Mouse (Mus musculus): ENCODE data around the gene Hnrnpl. TPM values are rescaled to one million over a fixed set of nuclear protein-coding genes. Genes with fewer than 3 reads are reported as not detected.

Gene Hnrnpl
- 419 and 433 TPM in 2 replicates for total RNA-seq (2015)
- 342 and 343 TPM in 2 replicates for total RNA-seq (2017)

DNA sequence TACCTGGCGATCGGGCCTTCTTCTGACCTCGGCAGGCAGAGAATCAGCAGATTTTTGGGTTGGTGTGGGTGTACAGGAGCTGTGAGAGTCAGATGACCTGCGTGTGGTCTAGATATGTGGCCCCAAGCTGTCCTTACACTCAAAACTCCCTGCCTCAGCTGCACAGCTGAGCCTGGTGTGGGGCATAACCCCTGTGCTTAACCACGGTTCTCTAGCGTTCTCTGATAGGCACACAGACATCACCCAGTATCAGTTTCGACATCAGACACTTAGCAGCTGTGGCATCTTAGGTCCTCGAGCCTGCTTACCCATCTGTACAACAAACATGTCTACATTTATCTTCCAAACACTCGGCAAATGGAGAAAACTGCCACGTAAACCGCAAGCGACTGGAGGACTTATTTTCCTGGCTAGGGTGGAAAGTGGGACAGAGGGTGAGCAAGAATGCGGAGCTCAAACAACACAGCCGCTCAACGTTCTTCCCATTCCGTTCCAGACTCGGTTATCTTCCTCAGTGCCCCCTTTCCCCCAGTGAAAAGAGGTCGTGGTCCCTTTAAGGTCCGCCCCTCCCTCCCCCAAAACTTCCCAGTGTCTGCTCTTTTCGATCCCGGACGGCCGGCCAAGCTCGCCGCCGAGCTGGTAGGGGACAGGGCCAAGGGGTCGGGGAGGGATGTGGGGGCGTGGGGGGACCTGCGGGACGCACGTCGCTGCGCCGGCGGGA, at the start of gene Hnrnpl:
Gene Hnrnpl, plus strand, starts transcription at position 321 of the 721 bp plus-strand sequence.
- ATAC-seq (replicated peaks; ENCODE audit: poor library complexity) = peak; percentile 8

DNA sequence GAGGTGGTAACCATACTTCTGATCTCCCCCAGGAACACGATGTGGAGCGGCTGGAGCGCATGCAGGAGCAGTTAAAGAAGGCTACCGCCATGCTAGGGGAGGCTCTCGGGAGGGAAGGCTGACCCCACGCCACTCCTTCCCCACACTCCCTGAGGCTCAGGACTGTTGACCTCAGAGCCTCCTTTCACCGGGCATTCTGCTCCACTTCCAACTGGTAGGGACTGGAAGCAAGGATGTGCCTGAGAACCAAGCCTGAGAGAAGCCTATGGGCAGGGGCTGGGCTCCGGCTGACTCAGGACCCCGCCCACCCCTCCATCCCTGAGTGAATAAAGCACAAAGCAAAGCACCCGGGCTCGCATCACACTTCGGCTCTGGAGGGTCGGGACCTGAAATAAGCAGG, 49.7 kb upstream of the Hnrnpl start:
- ATAC-seq (replicated peaks; ENCODE audit: poor library complexity) = no peak

DNA sequence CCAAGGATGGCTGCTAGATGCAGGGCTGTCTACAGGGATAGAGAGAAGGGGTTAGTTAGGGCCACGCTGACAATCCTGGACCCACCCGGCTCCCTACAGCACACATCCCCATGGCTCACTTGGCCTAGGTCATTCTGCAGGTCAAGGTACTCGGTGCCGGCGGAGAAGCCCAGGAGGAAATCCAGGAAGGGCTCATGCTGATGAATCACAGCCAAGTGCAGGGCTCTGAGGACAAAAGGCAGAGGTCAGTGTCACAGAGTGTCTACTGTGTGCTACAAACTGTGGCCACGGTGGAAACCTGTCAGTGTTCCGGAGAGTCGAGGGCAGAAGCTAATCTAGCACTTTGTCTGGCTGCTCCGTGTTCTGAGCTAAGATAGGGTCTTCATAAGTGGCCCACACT, 46.4 kb upstream of the Hnrnpl start:
- ATAC-seq (replicated peaks; ENCODE audit: poor library complexity) = no peak

DNA sequence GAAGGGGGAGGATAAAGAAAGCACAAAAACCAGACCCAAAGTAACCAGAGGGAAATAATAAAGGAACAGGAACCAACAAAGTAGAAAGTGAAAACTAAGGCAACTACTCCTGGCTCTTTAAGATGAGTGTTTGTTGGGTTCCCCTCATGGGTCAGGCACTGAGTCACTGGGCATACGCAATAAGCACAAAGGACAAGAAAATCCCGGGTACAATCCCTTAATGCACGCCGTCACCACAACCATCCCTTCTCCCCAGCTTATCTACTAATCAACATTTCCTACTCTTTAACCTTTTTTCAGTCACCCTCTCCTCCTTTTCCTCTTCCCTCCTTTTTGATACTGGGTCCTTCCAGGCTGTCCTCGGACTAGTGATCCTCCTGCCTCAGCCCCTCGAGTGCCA, 43.1 kb upstream of the Hnrnpl start:
- ATAC-seq (replicated peaks; ENCODE audit: poor library complexity) = no peak

DNA sequence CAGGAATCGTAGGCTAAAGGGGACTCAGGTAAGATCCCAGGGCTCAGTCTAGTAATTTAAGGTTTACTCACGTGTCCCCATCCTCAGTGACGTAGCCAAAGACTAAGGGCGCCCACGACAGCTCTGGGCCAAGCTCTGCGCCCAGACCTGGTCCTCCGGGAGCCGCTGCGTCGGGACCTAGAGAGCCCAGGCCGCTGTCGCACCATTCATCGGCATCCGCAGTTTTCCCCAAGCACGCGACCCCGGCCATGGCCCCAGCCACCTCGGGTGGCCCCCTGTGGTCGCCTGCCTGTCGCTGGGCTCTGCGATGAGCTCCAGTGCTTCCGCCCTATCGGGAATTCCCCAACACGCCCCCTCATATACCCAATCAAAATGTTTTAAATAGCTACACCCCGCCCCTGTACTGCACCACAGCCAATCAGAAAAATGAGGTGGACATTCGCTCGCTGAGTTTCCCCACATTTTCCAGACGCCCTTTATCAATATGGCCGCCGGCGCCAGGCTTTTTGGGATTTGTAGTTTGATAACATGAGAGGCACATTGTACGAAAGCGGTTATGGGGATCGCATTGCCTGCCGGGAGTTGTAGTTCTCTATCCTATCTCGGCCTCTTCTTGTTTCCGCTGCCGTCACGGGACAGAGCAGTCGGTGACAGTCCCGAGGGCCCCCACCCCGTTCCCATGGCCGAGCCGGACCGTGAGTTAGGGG, 42.0 kb upstream of the Hnrnpl start, which contains the start of gene Sirt2:
Gene Sirt2, plus strand, starts transcription at position 563 of the 707 bp plus-strand sequence.
- ATAC-seq (replicated peaks; ENCODE audit: poor library complexity) = peak; percentile 88

DNA sequence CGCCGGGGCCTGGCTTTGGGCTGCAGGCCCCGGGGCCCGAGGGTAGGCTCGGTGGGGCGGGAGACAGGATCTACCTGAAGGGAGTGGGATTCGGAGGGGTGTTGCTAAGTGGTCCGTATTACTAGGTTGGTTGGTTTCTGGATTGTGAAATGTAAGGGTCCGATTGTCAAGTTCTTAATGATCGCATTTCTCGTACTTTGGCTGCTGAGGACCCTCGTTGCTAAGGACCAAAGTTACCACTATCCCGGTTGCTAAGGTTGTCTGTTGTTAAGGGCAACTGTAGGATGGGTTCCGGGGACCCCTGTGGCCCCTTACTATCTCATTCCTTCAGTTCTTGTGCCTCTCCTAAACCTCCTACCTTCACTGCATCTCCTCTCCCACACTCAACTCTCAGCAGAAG, 41.4 kb upstream of the Hnrnpl start:
- ATAC-seq (replicated peaks; ENCODE audit: poor library complexity) = no peak

DNA sequence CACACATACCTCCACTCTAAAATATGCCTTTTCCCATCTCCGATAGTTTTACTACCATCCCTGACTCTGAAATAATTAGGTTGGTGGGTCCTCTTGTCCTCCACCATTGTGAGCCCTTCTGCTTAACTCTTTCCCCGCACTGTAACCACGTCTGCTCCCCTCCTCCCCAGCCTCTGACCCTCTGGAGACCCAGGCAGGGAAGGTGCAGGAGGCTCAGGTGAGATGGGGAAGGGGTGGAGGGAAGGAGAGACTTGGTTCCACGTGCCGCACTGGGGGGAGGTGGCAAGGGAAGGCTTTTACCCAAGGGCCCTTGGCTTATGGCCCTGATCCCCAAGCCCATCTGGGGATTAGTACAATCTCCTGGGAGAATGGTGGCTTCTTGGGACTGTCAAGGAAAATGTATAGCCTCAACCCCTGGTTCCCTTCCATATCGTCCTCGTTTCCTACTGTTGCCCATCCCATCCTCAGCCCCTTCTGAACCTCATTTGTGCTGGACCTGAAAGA, 40.8 kb upstream of the Hnrnpl start, which contains the start of gene Nfkbib:
Gene Nfkbib, minus strand, starts transcription at position 51 of the 504 bp plus-strand sequence.
- no peak for ATAC-seq (replicated peaks; ENCODE audit: poor library complexity)

DNA sequence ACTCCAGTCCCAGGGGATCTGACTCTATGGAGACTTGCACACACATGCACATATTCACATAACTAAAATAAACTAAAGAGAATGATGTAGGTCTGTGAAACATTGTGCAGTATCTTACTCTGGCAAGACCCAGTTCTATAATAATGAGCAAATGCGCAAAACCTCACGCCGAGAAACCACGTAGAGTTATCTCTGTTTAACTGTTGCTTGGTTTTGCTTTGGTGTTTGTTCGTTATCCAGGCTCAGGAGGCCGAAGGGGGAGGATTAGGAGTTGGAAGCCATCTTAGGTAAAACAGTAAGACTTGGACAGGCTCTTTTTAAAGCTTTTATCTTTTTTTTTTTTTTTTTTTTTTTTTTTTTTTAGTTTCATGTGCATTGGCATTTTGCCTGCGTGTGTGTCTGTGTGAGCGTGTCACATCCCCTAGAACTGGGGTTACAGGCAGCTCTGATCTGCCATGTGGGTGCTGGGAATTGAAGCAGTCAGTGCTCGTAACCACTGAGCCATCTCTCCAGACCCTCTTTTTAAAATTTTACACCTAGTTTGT, 38.9 kb upstream of the Hnrnpl start:
- peak; percentile 19; the same call in 1 of the 2 replicates for ATAC-seq (replicated peaks; ENCODE audit: poor library complexity)

DNA sequence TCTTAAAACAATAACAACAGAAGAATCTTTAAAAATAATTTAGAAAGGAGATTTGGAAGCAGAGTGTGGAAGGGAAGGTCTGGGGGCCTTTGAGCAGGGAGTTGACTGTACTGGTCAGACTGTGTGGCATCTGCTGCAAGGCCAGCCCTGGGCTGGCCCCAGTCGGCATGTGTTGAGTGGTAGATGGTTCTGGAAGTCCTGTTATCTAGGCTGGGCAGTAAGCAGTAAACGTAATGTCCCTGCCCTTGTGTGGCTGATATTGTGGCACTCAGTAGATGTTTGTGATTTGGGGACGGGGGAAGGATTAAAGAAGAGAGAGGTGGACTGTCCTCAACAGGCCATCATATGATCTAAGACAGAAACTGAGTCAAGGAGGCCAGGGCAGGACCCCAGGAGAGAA, 38.0 kb upstream of the Hnrnpl start:
- ATAC-seq (replicated peaks; ENCODE audit: poor library complexity) = peak; percentile 13; the same call in 1 of the 2 replicates

DNA sequence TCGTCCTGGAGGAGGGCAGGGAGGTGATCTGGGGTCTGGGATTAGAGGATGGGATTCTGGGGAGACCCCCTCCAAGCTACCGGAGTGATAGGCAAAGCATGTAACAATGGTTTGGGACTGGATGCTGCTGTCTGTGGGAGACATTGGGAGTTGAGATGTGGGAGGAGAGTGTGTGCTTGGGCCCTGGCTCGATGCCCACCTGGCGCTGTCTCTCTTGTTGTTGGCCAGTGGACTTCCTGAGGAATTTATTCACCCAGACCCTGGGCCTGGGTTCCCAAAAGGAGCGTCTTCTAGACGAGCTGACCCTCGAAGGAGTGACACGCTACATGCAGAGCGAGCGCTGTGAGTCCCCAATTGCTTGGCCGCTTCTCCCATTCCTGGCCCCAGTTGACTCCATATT, 36.5 kb upstream of the Hnrnpl start:
- ATAC-seq (replicated peaks; ENCODE audit: poor library complexity) = no peak

DNA sequence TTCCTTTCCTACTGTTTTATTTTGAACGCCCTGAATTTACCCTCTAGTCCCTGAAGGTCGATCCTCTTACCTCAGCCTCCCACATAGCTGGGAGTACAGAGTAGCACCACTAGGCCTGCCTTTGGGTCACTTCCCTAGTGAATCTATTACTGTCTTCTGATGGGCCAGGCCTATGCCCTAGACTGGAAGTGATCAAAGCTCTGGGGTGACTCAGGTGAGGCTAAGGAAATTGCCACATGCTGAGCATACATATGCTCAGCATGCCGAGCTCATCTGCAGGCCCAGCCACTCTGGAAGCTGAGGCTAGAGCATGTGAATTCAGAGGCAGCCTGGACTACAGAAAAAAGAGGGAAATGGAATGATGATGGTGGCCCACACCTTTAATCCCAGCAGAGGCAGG, 35.2 kb upstream of the Hnrnpl start:
- no peak for ATAC-seq (replicated peaks; ENCODE audit: poor library complexity)

DNA sequence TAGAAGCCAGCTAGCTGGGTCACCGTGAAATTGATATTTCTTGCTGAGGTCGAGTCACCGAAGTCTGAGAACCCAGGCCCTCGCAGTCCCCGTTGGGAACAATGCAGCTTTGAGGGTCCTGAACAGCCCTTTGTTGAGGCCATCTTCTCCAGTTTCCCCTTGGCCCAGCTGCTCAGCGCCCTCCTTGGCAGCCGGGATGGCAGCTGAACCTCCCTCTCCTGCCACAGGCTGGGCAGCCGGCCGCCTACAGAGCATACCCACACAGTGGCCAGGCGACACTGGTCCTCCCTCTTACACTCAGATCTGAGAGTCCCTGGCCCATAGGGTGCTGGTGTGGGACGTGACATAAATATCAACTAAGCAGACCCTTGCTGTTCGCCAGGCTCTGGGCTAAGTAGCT, 34.2 kb upstream of the Hnrnpl start:
- no peak for ATAC-seq (replicated peaks; ENCODE audit: poor library complexity)

DNA sequence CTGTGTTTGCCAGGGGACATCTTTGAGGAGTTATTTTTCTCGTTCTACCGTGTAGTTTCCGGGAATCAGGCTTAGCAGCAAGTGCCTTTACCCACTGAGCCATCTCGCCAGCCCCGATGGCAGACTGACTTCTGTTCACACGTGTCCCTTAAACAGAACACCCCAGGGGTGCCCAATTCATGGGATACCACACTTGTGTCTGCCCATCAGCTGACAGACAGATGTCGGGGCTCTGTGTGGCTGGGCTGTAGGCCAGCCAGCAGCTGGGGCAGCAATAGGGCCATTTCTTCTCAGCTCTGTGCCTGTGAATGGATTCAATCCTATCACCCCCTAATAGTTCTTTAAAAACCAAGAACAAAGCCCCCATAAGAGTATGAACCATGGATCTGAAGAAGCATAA, 33.2 kb upstream of the Hnrnpl start:
- no peak for ATAC-seq (replicated peaks; ENCODE audit: poor library complexity)

DNA sequence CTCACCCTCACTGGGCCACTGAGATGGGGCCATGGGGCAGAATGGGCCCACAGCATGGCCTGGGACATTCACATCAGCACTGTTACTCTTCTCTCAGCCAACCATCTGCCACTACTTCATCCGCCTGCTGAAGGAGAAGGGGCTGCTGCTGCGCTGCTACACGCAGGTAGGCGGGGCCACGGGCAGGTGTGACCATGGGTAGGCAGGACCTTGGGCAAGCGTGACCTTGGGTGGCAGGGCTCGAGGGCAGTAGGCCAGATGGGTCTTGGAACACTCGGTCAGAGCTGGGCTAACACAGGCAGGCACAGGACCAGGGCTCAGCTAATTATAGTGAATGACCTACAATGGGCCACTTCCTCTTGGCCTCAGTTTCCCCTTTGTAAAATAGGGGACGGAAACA, 29.5 kb upstream of the Hnrnpl start:
- no peak for ATAC-seq (replicated peaks; ENCODE audit: poor library complexity)

DNA sequence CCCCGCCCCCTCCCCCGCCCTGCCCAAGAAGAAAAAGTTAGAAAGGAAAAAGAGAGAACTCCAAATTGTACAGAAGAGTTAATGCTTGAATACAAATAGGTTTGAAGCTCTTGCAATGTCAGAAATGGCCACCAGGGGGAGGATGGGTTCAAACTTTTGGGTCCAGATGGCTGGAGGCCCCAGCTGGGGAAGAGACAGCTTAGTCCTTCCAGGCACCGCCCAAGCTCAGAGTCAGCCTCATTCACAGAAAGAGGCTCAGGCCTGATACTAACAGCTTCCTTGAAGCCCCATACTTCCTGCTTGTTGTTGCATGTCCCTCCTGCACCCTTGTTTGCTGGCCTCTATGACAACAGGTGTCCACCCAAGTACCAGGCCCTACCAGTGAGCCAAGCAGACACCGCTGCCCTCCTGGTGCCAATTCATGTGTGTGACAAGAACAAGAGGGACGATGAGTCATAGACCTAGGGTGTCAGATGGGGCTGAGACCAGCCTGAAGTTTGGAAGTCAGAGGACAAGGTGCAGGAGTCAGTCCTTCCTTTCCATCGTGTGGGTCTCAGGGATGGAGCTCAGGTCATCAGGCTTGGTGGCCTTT, 28.2 kb upstream of the Hnrnpl start:
- peak; percentile 90 for ATAC-seq (replicated peaks; ENCODE audit: poor library complexity)

DNA sequence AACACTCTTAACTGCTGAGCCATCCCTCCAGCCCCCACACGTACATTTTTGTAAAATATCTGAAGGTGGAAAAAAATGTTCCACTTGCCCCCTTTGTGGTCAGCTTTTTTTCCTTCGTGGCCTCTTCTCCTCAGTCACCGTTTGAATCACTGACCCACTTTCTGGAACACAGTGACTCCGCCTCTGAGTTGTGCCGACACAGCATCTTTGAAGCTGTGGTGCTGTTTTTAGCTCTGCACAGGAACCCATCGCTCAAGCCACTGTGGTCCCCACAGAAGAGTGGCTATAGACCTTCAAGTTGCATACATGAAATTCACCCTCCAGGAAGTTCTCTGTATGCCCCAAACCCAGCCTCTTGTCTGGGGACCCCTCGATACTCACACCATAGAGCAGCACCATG, 27.5 kb upstream of the Hnrnpl start:
- ATAC-seq (replicated peaks; ENCODE audit: poor library complexity) = no peak

DNA sequence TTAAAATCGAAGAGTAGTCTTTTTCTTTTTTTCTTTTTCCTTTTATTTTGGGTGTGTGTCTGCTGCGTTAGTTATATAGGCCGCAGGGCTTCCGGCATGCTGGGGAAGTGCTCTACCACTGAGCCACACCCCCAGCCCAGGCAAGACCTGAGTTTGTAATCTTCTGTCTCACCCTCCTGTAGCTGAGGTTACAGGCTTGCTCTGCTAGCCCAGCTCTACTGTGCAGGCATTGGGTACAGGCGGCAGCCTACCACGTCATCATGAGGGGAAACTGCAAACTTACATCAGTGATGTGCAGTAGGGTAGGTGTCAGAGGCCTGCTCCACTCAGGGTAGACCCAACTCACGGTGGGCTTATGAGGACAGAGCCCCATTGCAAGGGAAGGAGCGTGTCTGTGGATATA, 27.1 kb upstream of the Hnrnpl start:
- peak; percentile 82 for ATAC-seq (replicated peaks; ENCODE audit: poor library complexity)

DNA sequence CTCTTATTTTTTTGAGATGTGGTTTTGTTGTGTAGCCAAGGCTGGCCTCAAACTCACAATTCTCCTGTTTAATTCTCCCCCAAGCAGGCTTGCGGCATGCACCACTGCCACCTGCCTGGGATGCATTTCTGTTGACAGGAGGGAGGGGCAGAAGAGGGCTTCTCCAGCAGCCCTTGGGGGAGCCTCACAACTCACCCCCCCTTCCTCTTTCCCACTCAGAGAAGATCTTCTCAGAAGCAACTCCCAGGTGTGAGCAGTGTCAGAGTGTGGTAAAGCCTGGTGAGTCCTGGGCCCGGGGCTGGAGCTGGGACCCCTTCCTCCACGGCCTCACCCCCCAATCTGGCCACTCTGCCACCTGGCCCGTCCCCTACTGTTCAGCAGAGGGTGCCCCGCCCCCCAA, 23.2 kb upstream of the Hnrnpl start:
- ATAC-seq (replicated peaks; ENCODE audit: poor library complexity) = no peak

DNA sequence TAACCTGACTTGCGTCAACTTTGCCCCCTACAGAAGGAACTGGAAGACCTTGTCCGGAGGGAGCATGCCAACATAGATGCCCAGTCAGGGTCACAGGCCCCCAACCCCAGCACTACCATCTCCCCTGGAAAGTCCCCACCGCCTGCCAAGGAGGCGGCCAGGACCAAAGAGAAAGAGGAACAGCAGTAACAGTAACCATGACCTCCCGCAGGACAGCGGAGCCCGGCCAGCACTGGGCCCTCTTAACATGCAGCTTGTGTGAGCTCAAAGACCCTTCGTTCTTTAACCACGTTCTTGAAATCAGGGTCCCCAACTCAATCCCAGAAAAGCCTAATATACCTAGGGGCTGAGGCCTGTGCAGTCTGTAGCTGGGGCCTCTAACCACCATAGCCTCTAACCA, 20.5 kb upstream of the Hnrnpl start:
- ATAC-seq (replicated peaks; ENCODE audit: poor library complexity) = no peak

DNA sequence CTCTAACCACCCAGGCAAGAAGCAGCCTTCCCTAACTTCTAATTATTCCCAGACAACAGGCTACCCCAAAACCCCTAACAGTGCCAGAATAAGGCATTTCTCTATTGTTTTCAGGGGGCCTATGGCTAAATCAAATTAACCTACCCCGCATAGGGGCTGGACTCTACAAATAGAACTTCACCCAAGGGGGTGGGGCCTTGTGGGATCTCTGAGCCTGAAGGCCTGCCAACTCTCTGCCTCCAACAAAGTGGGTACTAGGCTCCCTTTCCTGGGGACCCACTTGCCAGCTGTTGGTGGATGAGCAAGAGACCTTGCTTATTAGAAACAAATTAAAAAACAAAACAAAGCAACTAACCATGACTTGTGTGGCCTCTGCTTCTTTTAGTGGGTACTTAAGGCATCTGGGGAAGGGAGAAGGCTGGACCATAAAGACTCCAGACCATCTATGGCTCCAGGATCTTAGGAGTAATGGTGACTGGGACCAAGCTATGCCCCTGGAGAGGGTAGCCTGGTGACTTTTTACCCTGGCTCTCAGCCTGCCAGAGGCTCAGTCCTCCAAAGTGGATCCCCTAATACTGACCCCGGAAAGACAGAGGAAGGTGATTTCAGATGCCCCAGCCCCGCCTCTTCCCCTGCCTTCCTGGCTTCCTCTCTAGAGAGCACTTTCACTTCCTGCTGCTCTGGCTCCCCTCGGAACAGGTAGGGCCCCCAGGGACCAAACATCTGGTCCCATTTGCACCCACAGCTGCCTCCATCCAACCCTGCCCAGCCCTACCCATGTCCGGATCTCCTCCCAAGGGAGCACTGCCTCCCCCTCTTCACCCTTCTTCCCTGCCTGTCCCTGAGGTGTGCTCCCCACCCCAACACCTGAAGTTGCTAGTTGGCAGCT, 19.8 kb upstream of the Hnrnpl start, which contains the start of gene Rinl:
Gene Rinl, plus strand, starts transcription at position 663 of the 889 bp plus-strand sequence.
- peak; percentile 58; the same call in 1 of the 2 replicates for ATAC-seq (replicated peaks; ENCODE audit: poor library complexity)

Data from megakaryocyte progenitor cell, adult 5-6 weeks (primary cell).